Mouse (Mus musculus): ENCODE results near the gene 3830403N18Rik.
"Not testable (repeated sequence)": the region's sequence is repeated elsewhere in the genome, so short reads cannot be mapped to it uniquely, and the experiment has no call there.

Gene 3830403N18Rik

DNA sequence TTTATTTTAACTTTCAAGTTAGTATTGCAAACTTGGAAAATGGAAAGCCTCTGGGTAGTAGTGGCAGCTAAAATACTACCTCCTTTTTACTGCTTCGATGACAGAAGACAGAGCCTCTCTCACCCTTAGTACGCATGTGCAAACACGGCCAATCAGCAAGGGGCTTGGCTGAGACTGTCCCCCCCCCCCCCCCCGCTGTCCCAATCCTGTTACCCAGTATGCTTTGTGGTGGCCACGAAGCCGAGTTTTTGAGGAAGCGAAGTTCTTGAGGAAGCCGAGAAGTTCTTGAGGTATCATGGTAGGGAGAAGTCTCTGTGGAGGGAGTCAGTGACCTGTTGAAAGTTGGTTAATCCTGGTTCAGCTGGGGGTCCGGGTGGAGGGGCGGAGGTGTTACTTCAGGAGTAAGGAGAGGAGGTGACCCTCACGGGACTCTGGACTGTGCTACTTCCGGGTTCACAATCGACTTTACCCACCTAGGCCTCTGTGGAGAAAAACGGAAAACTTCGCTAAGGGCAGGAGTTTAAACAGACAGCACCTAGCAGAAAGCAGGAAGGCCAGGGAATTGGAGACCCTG lies at the start of gene 3830403N18Rik:
Gene 3830403N18Rik (plus strand): TSS at position 237 of the 574 bp plus-strand sequence.
- not testable (repeated sequence) for DNase-seq (ENCODE audit: low read depth, low spot score)

DNA sequence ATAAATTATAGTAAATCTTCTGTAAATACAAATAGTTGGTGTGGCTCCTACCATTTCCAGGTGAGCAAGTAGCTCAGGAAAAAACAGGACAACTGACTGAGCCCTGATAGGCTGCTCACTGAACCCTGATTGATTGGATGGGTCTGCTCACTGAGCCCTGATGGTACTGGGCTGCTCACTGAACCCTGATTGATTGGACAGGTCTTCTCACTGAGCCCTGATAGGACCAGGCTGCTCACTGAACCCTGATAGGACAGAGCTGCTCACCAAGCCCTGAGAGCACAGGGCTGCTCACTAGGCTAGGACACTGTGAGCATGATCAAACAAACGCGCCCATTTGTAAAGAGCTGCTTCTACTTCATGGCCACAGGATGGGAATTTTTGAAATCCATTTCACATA lies 15.0 kb downstream of the 3830403N18Rik start:
- no peak for DNase-seq (ENCODE audit: low read depth, low spot score)

DNA sequence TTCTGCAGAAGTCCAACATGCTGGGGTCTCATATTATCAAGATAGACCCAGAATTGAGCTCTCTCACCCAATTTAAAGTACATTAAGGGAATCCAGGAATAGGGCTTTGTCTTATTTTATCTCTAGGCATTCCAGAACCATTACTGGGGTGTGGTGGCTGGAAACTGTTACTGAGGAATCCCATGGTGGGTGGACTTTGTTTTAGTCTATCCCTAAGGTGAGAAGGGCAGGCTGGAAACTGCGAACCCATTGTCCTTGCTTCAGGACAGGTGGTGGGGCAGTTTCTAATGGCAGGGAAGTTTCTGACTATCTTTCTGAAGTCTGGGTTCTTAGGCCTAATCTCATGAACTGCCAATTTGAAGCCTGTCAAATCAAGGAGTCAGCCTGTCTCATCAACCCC lies 50.1 kb downstream of the 3830403N18Rik start:
- not testable (repeated sequence) for DNase-seq (ENCODE audit: low read depth, low spot score)
